Mouse (Mus musculus): ENCODE measurements around the gene Elf4.
"Not testable (repeated sequence)": the region's sequence is repeated elsewhere in the genome, so short reads cannot be mapped to it uniquely, and the experiment has no call there.

Gene Elf4

GRCm38 (mm10) chrX:48462754-48463507 is at the start of gene Elf4:
Elf4 (minus strand) TSS chrX:48463132.
- DNase-seq = peak; percentile 77

GRCm38 (mm10) chrX:48493763-48494162 is 30.8 kb upstream of the Elf4 start:
- DNase-seq = no peak

GRCm38 (mm10) chrX:48481687-48482086 is 18.8 kb upstream of the Elf4 start:
- no peak for DNase-seq

GRCm38 (mm10) chrX:48481095-48481494 is 18.2 kb upstream of the Elf4 start:
- no peak for DNase-seq

GRCm38 (mm10) chrX:48467355-48467946 is 4.5 kb upstream of the Elf4 start:
- DNase-seq = peak; percentile 7

GRCm38 (mm10) chrX:48466174-48466573 is 3.2 kb upstream of the Elf4 start:
- DNase-seq = no peak

- no peak for DNase-seq
Measured at GRCm38 (mm10) chrX:48464436-48464835, 1.5 kb upstream of the Elf4 start.

- DNase-seq = no peak
Measured at GRCm38 (mm10) chrX:48463636-48464035, 704 bp upstream of the Elf4 start.

GRCm38 (mm10) chrX:48462297-48462696 is 635 bp downstream of the Elf4 start:
- no peak for DNase-seq

GRCm38 (mm10) chrX:48461006-48461405 is 1.9 kb downstream of the Elf4 start:
- peak; percentile 6 for DNase-seq

GRCm38 (mm10) chrX:48460496-48460895 is 2.4 kb downstream of the Elf4 start:
- DNase-seq = no peak

GRCm38 (mm10) chrX:48456956-48457355 is 6.0 kb downstream of the Elf4 start:
- no peak for DNase-seq

- DNase-seq = peak; percentile 25
Measured at GRCm38 (mm10) chrX:48455018-48455417, 7.9 kb downstream of the Elf4 start.

- no peak for DNase-seq
Measured at GRCm38 (mm10) chrX:48454495-48454878, 8.4 kb downstream of the Elf4 start.

GRCm38 (mm10) chrX:48453736-48454494 is 9.0 kb downstream of the Elf4 start:
- DNase-seq = peak; percentile 85

GRCm38 (mm10) chrX:48452931-48453673 is 9.8 kb downstream of the Elf4 start:
- peak; percentile 25 for DNase-seq

GRCm38 (mm10) chrX:48452231-48452890 is 10.6 kb downstream of the Elf4 start:
- peak; percentile 15 for DNase-seq

- no peak for DNase-seq
Measured at GRCm38 (mm10) chrX:48449646-48450045, 13.3 kb downstream of the Elf4 start.

- DNase-seq = no peak
Measured at GRCm38 (mm10) chrX:48444677-48445076, 18.3 kb downstream of the Elf4 start.

- no peak for DNase-seq
Measured at GRCm38 (mm10) chrX:48441954-48442353, 21.0 kb downstream of the Elf4 start.

GRCm38 (mm10) chrX:48441548-48441947 is 21.4 kb downstream of the Elf4 start:
- DNase-seq = no peak

- peak; percentile 64 for DNase-seq
Measured at GRCm38 (mm10) chrX:48439036-48439435, 23.9 kb downstream of the Elf4 start.

- not testable (repeated sequence) for DNase-seq
Measured at GRCm38 (mm10) chrX:48436082-48436481, 26.9 kb downstream of the Elf4 start.
